Mouse (Mus musculus) ES-Bruce4 (cell line): ENCODE results near the gene Mpig6b. TPM values are rescaled to one million over a fixed set of nuclear protein-coding genes. Genes with fewer than 3 reads are reported as not detected.

ENCODE experiments used
- H3K27ac ChIP-seq: 2 replicates; pipeline ENCODE4 v1.5.1; 2012; ENCODE audit warnings: low read length, inconsistent platforms; ENCODE audit not compliant: insufficient read depth
- H3K27me3 ChIP-seq: 2 replicates; pipeline ENCODE4 v1.6.1; 2012; ENCODE audit warnings: mild to moderate bottlenecking, low read length, inconsistent platforms; ENCODE audit not compliant: control insufficient read depth, poor library complexity, insufficient read depth, severe bottlenecking
- H3K36me3 ChIP-seq: 2 replicates; pipeline ENCODE4 v1.6.1; 2012; ENCODE audit warnings: inconsistent platforms, mild to moderate bottlenecking, low read length, moderate library complexity; ENCODE audit not compliant: control insufficient read depth, poor library complexity, insufficient read depth, severe bottlenecking
- H3K4me1 ChIP-seq: one replicate; pipeline ENCODE4 v1.8.1; 2011; ENCODE audit warnings: low read length; ENCODE audit not compliant: control insufficient read depth, insufficient read depth
- H3K4me3 ChIP-seq: 2 replicates; pipeline ENCODE4 v1.5.1; 2011; ENCODE audit warnings: low read depth, mild to moderate bottlenecking, low read length
- H3K9ac ChIP-seq: 2 replicates; pipeline ENCODE4 v1.6.1; 2012; ENCODE audit warnings: low read depth, mild to moderate bottlenecking, inconsistent platforms; ENCODE audit not compliant: poor library complexity, severe bottlenecking
- H3K9me3 ChIP-seq: replicated peaks from 2 replicates; pipeline ENCODE4 v1.6.1; 2012; ENCODE audit warnings: mild to moderate bottlenecking, low read length, inconsistent platforms; ENCODE audit not compliant: control insufficient read depth, poor library complexity, insufficient read depth, severe bottlenecking
- CTCF ChIP-seq: IDR thresholded peaks from one replicate; pipeline ENCODE4 v1.8.1; 2011; ENCODE audit warnings: low read depth, low read length
- EP300 ChIP-seq: IDR thresholded peaks from 2 replicates; pipeline ENCODE4 v1.6.1; 2011; ENCODE audit warnings: low read depth, low read length; ENCODE audit not compliant: insufficient read depth
- POLR2A ChIP-seq: IDR thresholded peaks from one replicate; pipeline ENCODE4 v1.8.1; 2011; ENCODE audit warnings: low read length; ENCODE audit not compliant: insufficient read depth
- polyA plus RNA-seq: library from polyadenylated mRNA; stranded (reverse); fragments of >200 nt; gene quantifications from 2 replicates; pipeline ENCODE4 v1.2.4, GENCODE M21; 2011; ENCODE audit warnings: low read depth; ENCODE audit not compliant: missing spikeins, insufficient read depth, insufficient read length

Gene Mpig6b
- polyA plus RNA-seq, 1 experiment = 3.3 TPM

- H3K9me3 ChIP-seq = no peaks in the 10 kb centered on the region
- H3K27me3 ChIP-seq = no peaks in the 10 kb centered on the region
- no peak overlapping the region for H3K4me3 ChIP-seq
- H3K9ac ChIP-seq = no peak overlapping the region
- peaks cover 2% of the 10 kb centered on the region for H3K4me1 ChIP-seq
- H3K36me3 ChIP-seq = peaks cover 25% of the 10 kb centered on the region
- H3K27ac ChIP-seq = no peak overlapping the region
- TF ChIP-seq POLR2A = no peak
- TF ChIP-seq EP300 = no peak
- TF ChIP-seq CTCF = no peak
These were observed 48.3 kb downstream of the Mpig6b start for GRCm38 (mm10) chr17:35017706-35018030.

DNA sequence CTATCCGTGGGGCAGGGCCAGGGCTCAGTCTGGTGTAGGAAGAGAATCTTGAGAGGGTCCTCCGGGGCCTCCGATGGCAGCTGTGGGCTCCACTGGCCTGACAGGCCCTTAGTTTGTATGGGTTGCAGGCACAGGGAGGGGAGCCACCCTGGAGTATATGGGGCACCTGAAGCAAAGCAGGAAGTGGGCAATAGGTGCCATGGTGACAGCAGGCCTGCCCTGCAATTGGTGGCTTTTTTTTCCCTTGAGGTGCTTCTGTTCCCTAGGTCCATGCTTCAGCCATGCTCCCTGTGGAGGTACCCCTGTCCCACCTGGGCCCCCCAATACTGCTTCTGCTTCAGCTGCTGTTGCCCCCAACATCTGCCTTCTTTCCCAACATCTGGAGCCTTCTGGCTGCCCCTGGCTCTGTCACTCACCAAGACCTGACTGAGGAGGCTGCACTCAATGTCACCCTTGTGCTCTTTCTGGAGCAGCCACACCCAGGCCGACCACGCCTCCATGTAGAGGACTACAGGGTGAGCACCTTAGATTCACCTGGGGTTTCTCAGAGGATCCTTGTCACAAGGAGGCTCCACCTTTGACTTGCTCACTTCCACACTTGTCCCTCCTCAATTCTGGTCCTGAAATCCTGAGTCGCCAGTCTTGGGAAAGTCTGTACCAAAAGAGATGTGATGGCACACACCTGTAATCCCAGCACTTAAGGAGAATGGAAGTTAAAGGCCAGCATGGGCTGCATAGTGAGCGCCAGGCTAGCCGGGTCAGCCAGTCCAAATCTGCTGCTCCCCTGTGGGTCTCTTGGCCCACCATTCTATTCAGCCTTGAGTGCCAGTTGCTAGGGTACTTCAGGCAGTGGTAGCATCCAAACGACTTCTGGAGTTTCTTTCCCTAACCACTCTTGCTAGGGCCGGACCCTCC is 48.9 kb downstream of the Mpig6b start:
- TF ChIP-seq EP300 (no peak), POLR2A (no peak), CTCF (no peak)
- H3K9ac ChIP-seq = no peak overlapping the region
- H3K36me3 ChIP-seq = peaks cover 31% of the 10 kb centered on the region
- no peaks in the 10 kb centered on the region for H3K4me1 ChIP-seq
- no peak overlapping the region for H3K4me3 ChIP-seq
- H3K27me3 ChIP-seq = no peaks in the 10 kb centered on the region
- no peaks in the 10 kb centered on the region for H3K9me3 ChIP-seq
- H3K27ac ChIP-seq = no peak overlapping the region

DNA sequence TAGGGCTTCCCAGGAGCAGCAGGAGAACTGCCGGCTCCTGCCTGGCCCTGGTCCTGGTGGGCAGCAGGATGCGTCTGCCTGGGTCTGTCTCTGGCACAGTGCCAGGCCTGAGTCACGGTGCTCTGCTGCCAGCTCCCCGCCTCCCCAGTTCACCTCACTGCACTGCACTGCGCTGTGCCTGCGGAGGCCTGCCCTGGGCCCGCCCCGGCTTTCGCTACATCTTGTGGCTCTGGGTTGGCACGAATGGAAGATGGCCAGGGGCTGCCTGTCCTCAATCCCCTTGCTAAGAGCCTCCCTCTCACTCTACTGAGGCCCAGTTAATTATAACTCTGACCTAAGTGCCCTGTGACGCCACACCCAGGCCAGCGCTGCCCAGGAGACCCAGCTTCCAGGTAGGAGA is 49.6 kb downstream of the Mpig6b start, which contains the start of gene Vwa7:
Vwa7 (plus strand) TSS at position 204 of the 400 bp plus-strand sequence.
- TF ChIP-seq CTCF (no peak), EP300 (no peak), POLR2A (no peak)
- Histone ChIP-seq H3K36me3 (peaks cover 38% of the 10 kb centered on the region), H3K27me3 (no peaks in the 10 kb centered on the region), H3K4me3 (no peak within 1 kb of the TSS), H3K27ac (no peak within 1 kb of the TSS), H3K9me3 (no peaks in the 10 kb centered on the region), H3K4me1 (no peaks in the 10 kb centered on the region), H3K9ac (no peak within 1 kb of the TSS)

- no peak overlapping the region for H3K9ac ChIP-seq
- H3K27ac ChIP-seq = no peak overlapping the region
- peaks cover 48% of the 10 kb centered on the region for H3K36me3 ChIP-seq
- no peaks in the 10 kb centered on the region for H3K4me1 ChIP-seq
- no peaks in the 10 kb centered on the region for H3K9me3 ChIP-seq
- no peaks in the 10 kb centered on the region for H3K27me3 ChIP-seq
- H3K4me3 ChIP-seq = no peak overlapping the region
- TF ChIP-seq EP300 = no peak
- no peak for TF ChIP-seq POLR2A
- TF ChIP-seq CTCF = no peak
These were observed 50.7 kb downstream of the Mpig6b start for GRCm38 (mm10) chr17:35015296-35015695.

- no peak for TF ChIP-seq POLR2A
- no peak for TF ChIP-seq CTCF
- H3K9me3 ChIP-seq = no peaks in the 10 kb centered on the region
- no peak overlapping the region for H3K27ac ChIP-seq
- H3K9ac ChIP-seq = no peak overlapping the region
- no peaks in the 10 kb centered on the region for H3K4me1 ChIP-seq
- peaks cover 62% of the 10 kb centered on the region for H3K36me3 ChIP-seq
- no peak overlapping the region for H3K4me3 ChIP-seq
- no peaks in the 10 kb centered on the region for H3K27me3 ChIP-seq
These were observed 52.8 kb downstream of the Mpig6b start for GRCm38 (mm10) chr17:35013221-35013620.

Other genes with a start within 250 kb of the Mpig6b start
- 18.7 and 25.8 TPM in 2 replicates for gene Stk19, start 229.2 kb downstream of the Mpig6b start, polyA plus RNA-seq
- 22.6 and 24.5 TPM in 2 replicates for gene Dxo, start 229.2 kb downstream of the Mpig6b start, polyA plus RNA-seq
- gene Skiv2l, start 216.0 kb downstream of the Mpig6b start, polyA plus RNA-seq = 12.7 and 13.1 TPM in 2 replicates
- gene Nelfe, start 215.8 kb downstream of the Mpig6b start, polyA plus RNA-seq = 53.0 and 63.6 TPM in 2 replicates
- not detected in 2 replicates for gene Cfb, start 203.7 kb downstream of the Mpig6b start, polyA plus RNA-seq
- 22.8 and 24.7 TPM in 2 replicates for gene Zbtb12, start 186.7 kb downstream of the Mpig6b start, polyA plus RNA-seq
- gene Gm20547, start 184.1 kb downstream of the Mpig6b start, polyA plus RNA-seq = 0.41 TPM in 1 of 2 replicates, not detected in the other
- 9.9 and 10.8 TPM in 2 replicates for gene C2, start 167.9 kb downstream of the Mpig6b start, polyA plus RNA-seq
- 60.9 and 75.4 TPM in 2 replicates for gene Ehmt2, start 167.7 kb downstream of the Mpig6b start, polyA plus RNA-seq
- gene Slc44a4, start 151.7 kb downstream of the Mpig6b start, polyA plus RNA-seq = 5.3 and 5.8 TPM in 2 replicates
- 13.6 and 15.1 TPM in 2 replicates for gene Neu1, start 134.9 kb downstream of the Mpig6b start, polyA plus RNA-seq
- gene Hspa1b, start 106.9 kb downstream of the Mpig6b start, polyA plus RNA-seq = 2.6 and 3.0 TPM in 2 replicates
- not detected in 2 replicates for gene Gm20481, start 96.3 kb downstream of the Mpig6b start, polyA plus RNA-seq
- 1.9 and 2.5 TPM in 2 replicates for gene Hspa1a, start 94.0 kb downstream of the Mpig6b start, polyA plus RNA-seq
- gene Hspa1l, start 93.5 kb downstream of the Mpig6b start, polyA plus RNA-seq = 0.25 TPM in 1 of 2 replicates, not detected in the other
- 163 and 166 TPM in 2 replicates for gene Lsm2, start 84.3 kb downstream of the Mpig6b start, polyA plus RNA-seq
- gene Vars, start 65.2 kb downstream of the Mpig6b start, polyA plus RNA-seq = 108 and 123 TPM in 2 replicates
- gene Vwa7, start 49.6 kb downstream of the Mpig6b start, polyA plus RNA-seq = 0.30 and 0.33 TPM in 2 replicates
- 1.7 and 3.9 TPM in 2 replicates for gene Sapcd1, start 38.2 kb downstream of the Mpig6b start, polyA plus RNA-seq
- gene Msh5, start 19.4 kb downstream of the Mpig6b start, polyA plus RNA-seq = 6.7 and 7.4 TPM in 2 replicates
- 173 and 182 TPM in 2 replicates for gene Clic1, start 16.2 kb downstream of the Mpig6b start, polyA plus RNA-seq
- gene Ddah2, start 7.1 kb downstream of the Mpig6b start, polyA plus RNA-seq = 92.5 and 101 TPM in 2 replicates
- gene Ly6g6c, start 796 bp downstream of the Mpig6b start, polyA plus RNA-seq = 3.7 and 4.0 TPM in 2 replicates
- 27.5 and 31.2 TPM in 2 replicates for gene Ly6g6e, start 10.7 kb upstream of the Mpig6b start, polyA plus RNA-seq
- gene Ly6g6d, start 11.9 kb upstream of the Mpig6b start, polyA plus RNA-seq = 1.3 and 1.9 TPM in 2 replicates
- not detected in 2 replicates for gene Ly6g6f, start 19.4 kb upstream of the Mpig6b start, polyA plus RNA-seq
- gene Abhd16a, start 23.1 kb upstream of the Mpig6b start, polyA plus RNA-seq = 12.7 and 15.6 TPM in 2 replicates
- gene Ly6g5c, start 42.1 kb upstream of the Mpig6b start, polyA plus RNA-seq = not detected in 2 replicates
- not detected in 2 replicates for gene Ly6g5b, start 49.2 kb upstream of the Mpig6b start, polyA plus RNA-seq
- 18.9 and 19.1 TPM in 2 replicates for gene Gpank1, start 55.3 kb upstream of the Mpig6b start, polyA plus RNA-seq
- 146 and 173 TPM in 2 replicates for gene Csnk2b, start 55.9 kb upstream of the Mpig6b start, polyA plus RNA-seq
- 4.3 and 8.1 TPM in 2 replicates for gene D17H6S53E, start 60.2 kb upstream of the Mpig6b start, polyA plus RNA-seq
- not detected in 2 replicates for gene Apom, start 65.9 kb upstream of the Mpig6b start, polyA plus RNA-seq
- 231 and 262 TPM in 2 replicates for gene Bag6, start 69.0 kb upstream of the Mpig6b start, polyA plus RNA-seq
- gene Prrc2a, start 98.7 kb upstream of the Mpig6b start, polyA plus RNA-seq = 236 and 256 TPM in 2 replicates
- gene Aif1, start 109.9 kb upstream of the Mpig6b start, polyA plus RNA-seq = 2.1 TPM in 1 of 2 replicates, not detected in the other
- gene Lst1, start 122.3 kb upstream of the Mpig6b start, polyA plus RNA-seq = 2.3 and 2.5 TPM in 2 replicates
- gene Ltb, start 128.3 kb upstream of the Mpig6b start, polyA plus RNA-seq = 10.7 and 14.2 TPM in 2 replicates
- gene Tnf, start 135.8 kb upstream of the Mpig6b start, polyA plus RNA-seq = not detected in 2 replicates
- gene Lta, start 139.2 kb upstream of the Mpig6b start, polyA plus RNA-seq = 0.64 TPM in 1 of 2 replicates, not detected in the other
- not detected in 2 replicates for gene Gm16181, start 154.7 kb upstream of the Mpig6b start, polyA plus RNA-seq
- gene Atp6v1g2, start 167.5 kb upstream of the Mpig6b start, polyA plus RNA-seq = 2.3 and 4.2 TPM in 2 replicates
- gene Nfkbil1, start 169.6 kb upstream of the Mpig6b start, polyA plus RNA-seq = 7.9 and 12.5 TPM in 2 replicates
- gene Ddx39b, start 175.6 kb upstream of the Mpig6b start, polyA plus RNA-seq = 245 and 258 TPM in 2 replicates
- 19.8 and 23.1 TPM in 2 replicates for gene H2-D1, start 196.5 kb upstream of the Mpig6b start, polyA plus RNA-seq